Mouse (Mus musculus) ES-Bruce4 (cell line): ENCODE data around the gene Gm10277.

Experiments
- CTCF ChIP-seq: IDR thresholded peaks from one replicate; pipeline ENCODE4 v1.8.1; 2011; ENCODE audit warnings: low read depth, low read length
- EP300 ChIP-seq: IDR thresholded peaks from 2 replicates; pipeline ENCODE4 v1.6.1; 2011; ENCODE audit warnings: low read depth, low read length; ENCODE audit not compliant: insufficient read depth
- POLR2A ChIP-seq: IDR thresholded peaks from one replicate; pipeline ENCODE4 v1.8.1; 2011; ENCODE audit warnings: low read length; ENCODE audit not compliant: insufficient read depth

DNA sequence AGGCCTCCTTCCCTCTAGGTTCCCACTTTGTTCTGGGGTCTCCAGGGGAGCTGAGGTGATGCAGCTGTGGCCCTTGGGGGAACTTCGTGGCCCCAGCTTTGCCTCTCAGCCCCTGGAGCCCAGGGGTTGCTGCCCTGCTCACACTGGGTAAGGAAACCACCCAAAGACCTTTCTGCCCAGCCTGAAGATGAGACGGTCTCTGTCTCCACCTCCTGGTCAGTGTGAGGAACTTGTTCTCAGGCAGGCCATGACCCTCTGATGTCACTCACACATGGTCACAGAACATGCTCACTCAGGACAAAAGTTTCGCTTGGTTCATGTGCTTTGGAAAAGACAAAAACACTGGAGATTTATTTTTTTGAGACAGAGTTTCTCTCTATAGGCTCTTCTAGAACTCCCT, 28.5 kb upstream of the Gm10277 start:
- TF ChIP-seq CTCF = peak; percentile 96
- no peak for TF ChIP-seq POLR2A
- no peak; the same call in 1 of the 2 replicates for TF ChIP-seq EP300
